Mouse (Mus musculus): ENCODE measurements around the gene Herc4.

Gene Herc4

DNA sequence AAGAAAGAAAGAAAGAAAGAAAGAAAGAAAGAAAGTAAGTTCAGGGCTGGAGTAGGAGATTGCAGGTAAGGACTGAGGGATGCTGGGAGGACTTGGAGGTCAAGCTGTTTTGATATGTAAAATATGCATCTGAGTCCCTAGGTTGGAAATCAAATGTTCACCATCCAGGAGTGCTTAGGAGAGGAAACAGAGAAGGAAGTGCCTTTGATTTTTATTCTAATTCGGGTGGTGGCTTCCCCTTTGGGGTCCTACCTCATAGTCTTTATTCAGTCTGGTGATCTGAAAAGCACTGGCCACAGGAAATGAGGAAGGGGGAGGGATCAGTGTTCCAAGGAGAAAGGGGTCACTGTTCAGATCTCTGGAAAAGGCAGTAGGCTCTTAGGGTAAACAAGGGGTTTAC, 116.9 kb downstream of the Herc4 start:
- no peak for DNase-seq

DNA sequence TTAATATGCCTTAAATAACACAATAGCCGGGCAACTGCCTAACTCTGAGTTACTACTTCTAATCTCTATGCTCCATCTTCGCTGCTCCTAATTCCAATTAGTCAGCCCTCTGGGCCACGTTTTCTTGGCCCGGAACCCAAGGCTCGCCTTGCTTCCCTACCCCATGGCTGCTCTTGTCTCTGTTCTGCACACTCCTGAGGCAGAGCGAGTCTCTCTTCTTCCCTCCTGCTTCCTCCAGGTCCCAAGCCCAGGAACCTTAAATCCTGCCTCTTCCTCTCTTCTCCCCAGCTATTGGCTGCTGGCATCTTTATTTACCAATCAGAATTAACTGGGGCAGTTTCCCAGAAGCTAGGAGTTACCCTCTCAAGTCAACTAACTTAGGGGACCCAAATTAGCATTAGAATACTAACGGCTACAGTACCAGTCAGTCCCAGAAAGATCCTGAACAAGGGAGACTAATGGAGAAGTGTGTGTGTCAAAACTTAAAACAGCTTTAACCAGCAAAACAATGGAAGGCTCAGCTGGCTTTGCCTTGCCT, 122.4 kb downstream of the Herc4 start:
- no peak for DNase-seq

- peak; percentile 49 for DNase-seq
Observed at GRCm38 (mm10) chr10:63367386-63367785, 123.8 kb downstream of the Herc4 start.
